Mouse (Mus musculus): ENCODE results near the gene Lrrc29. TPM values are rescaled to one million over a fixed set of nuclear protein-coding genes. Genes with fewer than 3 reads are reported as not detected.
"Not testable (repeated sequence)": the region's sequence is repeated elsewhere in the genome, so short reads cannot be mapped to it uniquely, and the experiment has no call there.

Lrrc29 gene
- polyA plus RNA-seq, 1 experiment from 2014 or later = 0.94 TPM

GRCm38 (mm10) chr8:105297511-105298192, 28.4 kb downstream of the Lrrc29 start, which contains the start of gene E2f4:
TSS of gene E2f4 (plus strand) at chr8:105297663.
- H3K4me2 ChIP-seq (ENCODE audit: low read length) = peak within 1 kb of the TSS; percentile 85
- H3K4me3 ChIP-seq (ENCODE audit: low read length) = peak within 1 kb of the TSS; percentile 96
- peak; percentile 90 for ATAC-seq
- no peaks in the 10 kb centered on the region for H3K9me3 ChIP-seq (ENCODE audit: control insufficient read depth, low read length)
- WGBS = under 1% methylated on average over 52 of the region's 58 CpGs
- peaks cover 13% of the 10 kb centered on the region for H3K4me1 ChIP-seq (ENCODE audit: control insufficient read depth, insufficient read depth, low read depth, low read length)
- H3K9ac ChIP-seq (ENCODE audit: low read depth, low read length) = peak within 1 kb of the TSS; percentile 94
- peaks cover 25% of the 10 kb centered on the region for H3K36me3 ChIP-seq (ENCODE audit: control insufficient read depth, insufficient read depth, low read length)
- peak within 1 kb of the TSS; percentile 78 for H3K27ac ChIP-seq (ENCODE audit: low read depth, low read length)
- no peaks in the 10 kb centered on the region for H3K27me3 ChIP-seq (replicated peaks; ENCODE audit: control insufficient read depth, insufficient read depth, low read length)

- Histone ChIP-seq H3K36me3 (ENCODE audit: control insufficient read depth, insufficient read depth, low read length) (peaks cover 12% of the 10 kb centered on the region), H3K27me3 (replicated peaks; ENCODE audit: control insufficient read depth, insufficient read depth, low read length) (no peaks in the 10 kb centered on the region), H3K9ac (ENCODE audit: low read depth, low read length) (peak within 1 kb of the TSS; percentile 94; the same call in 1 of the 2 replicates), H3K4me1 (ENCODE audit: control insufficient read depth, insufficient read depth, low read depth, low read length) (peaks cover 14% of the 10 kb centered on the region), H3K27ac (ENCODE audit: low read depth, low read length) (no peak within 1 kb of the TSS), H3K4me2 (ENCODE audit: low read length) (peak within 1 kb of the TSS; percentile 85), H3K4me3 (ENCODE audit: low read length) (peak within 1 kb of the TSS; percentile 96; the same call in 1 of the 2 replicates), H3K9me3 (ENCODE audit: control insufficient read depth, low read length) (no peaks in the 10 kb centered on the region)
- ATAC-seq = no peak
- 68% methylated on average over 11 of the region's 11 CpGs for WGBS
Measured at GRCm38 (mm10) chr8:105295895-105296573, 30.0 kb downstream of the Lrrc29 start, which contains the start of gene Exoc3l. TSS of gene Exoc3l (minus strand) at chr8:105296101.

- Histone ChIP-seq H3K9me3 (ENCODE audit: control insufficient read depth, low read length) (no peaks in the 10 kb centered on the region), H3K9ac (ENCODE audit: low read depth, low read length) (no peak overlapping the region), H3K4me1 (ENCODE audit: control insufficient read depth, insufficient read depth, low read depth, low read length) (peaks cover 22% of the 10 kb centered on the region), H3K4me2 (ENCODE audit: low read length) (no peak overlapping the region), H3K36me3 (ENCODE audit: control insufficient read depth, insufficient read depth, low read length) (peaks cover 7% of the 10 kb centered on the region; the same call in 1 of the 2 replicates), H3K27ac (ENCODE audit: low read depth, low read length) (no peak overlapping the region), H3K27me3 (replicated peaks; ENCODE audit: control insufficient read depth, insufficient read depth, low read length) (no peaks in the 10 kb centered on the region), H3K4me3 (ENCODE audit: low read length) (no peak overlapping the region)
- ATAC-seq = no peak
- 71% methylated on average over 11 of the region's 11 CpGs for WGBS
Measured at GRCm38 (mm10) chr8:105295256-105295655, 30.8 kb downstream of the Lrrc29 start.

GRCm38 (mm10) chr8:105294776-105295175, 31.3 kb downstream of the Lrrc29 start:
- ATAC-seq = no peak
- Histone ChIP-seq H3K4me1 (ENCODE audit: control insufficient read depth, insufficient read depth, low read depth, low read length) (peaks cover 26% of the 10 kb centered on the region), H3K36me3 (ENCODE audit: control insufficient read depth, insufficient read depth, low read length) (0 out of 2 replicates have a peak, but pooled peaks cover 3% of the 10 kb centered on the region), H3K9me3 (ENCODE audit: control insufficient read depth, low read length) (no peaks in the 10 kb centered on the region), H3K4me3 (ENCODE audit: low read length) (no peak overlapping the region), H3K27ac (ENCODE audit: low read depth, low read length) (no peak overlapping the region), H3K4me2 (ENCODE audit: low read length) (no peak overlapping the region), H3K27me3 (replicated peaks; ENCODE audit: control insufficient read depth, insufficient read depth, low read length) (no peaks in the 10 kb centered on the region), H3K9ac (ENCODE audit: low read depth, low read length) (no peak overlapping the region)
- 74% methylated on average over 9 of the region's 9 CpGs for WGBS

- Histone ChIP-seq H3K4me2 (ENCODE audit: low read length) (no peak overlapping the region), H3K36me3 (ENCODE audit: control insufficient read depth, insufficient read depth, low read length) (no peaks in the 10 kb centered on the region), H3K4me1 (ENCODE audit: control insufficient read depth, insufficient read depth, low read depth, low read length) (peaks cover 20% of the 10 kb centered on the region), H3K9me3 (ENCODE audit: control insufficient read depth, low read length) (no peaks in the 10 kb centered on the region), H3K4me3 (ENCODE audit: low read length) (no peak overlapping the region), H3K27ac (ENCODE audit: low read depth, low read length) (no peak overlapping the region), H3K9ac (ENCODE audit: low read depth, low read length) (no peak overlapping the region), H3K27me3 (replicated peaks; ENCODE audit: control insufficient read depth, insufficient read depth, low read length) (no peaks in the 10 kb centered on the region)
- ATAC-seq = no peak
- WGBS = 59% methylated on average over 18 of the region's 19 CpGs
Measured at GRCm38 (mm10) chr8:105293405-105293804, 32.7 kb downstream of the Lrrc29 start.

- H3K36me3 ChIP-seq (ENCODE audit: control insufficient read depth, insufficient read depth, low read length) = no peaks in the 10 kb centered on the region
- no peak overlapping the region for H3K4me2 ChIP-seq (ENCODE audit: low read length)
- H3K27ac ChIP-seq (ENCODE audit: low read depth, low read length) = no peak overlapping the region
- 81% methylated on average over 7 of the region's 7 CpGs for WGBS
- H3K9me3 ChIP-seq (ENCODE audit: control insufficient read depth, low read length) = no peaks in the 10 kb centered on the region
- H3K4me1 ChIP-seq (ENCODE audit: control insufficient read depth, insufficient read depth, low read depth, low read length) = peaks cover 18% of the 10 kb centered on the region
- no peak overlapping the region for H3K9ac ChIP-seq (ENCODE audit: low read depth, low read length)
- no peak for ATAC-seq
- no peaks in the 10 kb centered on the region for H3K27me3 ChIP-seq (replicated peaks; ENCODE audit: control insufficient read depth, insufficient read depth, low read length)
- H3K4me3 ChIP-seq (ENCODE audit: low read length) = no peak overlapping the region
Measured at GRCm38 (mm10) chr8:105292471-105292870, 33.6 kb downstream of the Lrrc29 start.

- H3K9me3 ChIP-seq (ENCODE audit: control insufficient read depth, low read length); H3K36me3 ChIP-seq (ENCODE audit: control insufficient read depth, insufficient read depth, low read length); ATAC-seq; H3K27me3 ChIP-seq (replicated peaks; ENCODE audit: control insufficient read depth, insufficient read depth, low read length); H3K4me3 ChIP-seq (ENCODE audit: low read length); H3K9ac ChIP-seq (ENCODE audit: low read depth, low read length); H3K27ac ChIP-seq (ENCODE audit: low read depth, low read length); H3K4me2 ChIP-seq (ENCODE audit: low read length): not testable (repeated sequence)
- peaks cover 22% of the 10 kb centered on the region for H3K4me1 ChIP-seq (ENCODE audit: control insufficient read depth, insufficient read depth, low read depth, low read length)
- 73% methylated on average over 3 of the region's 3 CpGs for WGBS
Measured at GRCm38 (mm10) chr8:105291802-105292201, 34.3 kb downstream of the Lrrc29 start.

- ATAC-seq; H3K9me3 ChIP-seq (ENCODE audit: control insufficient read depth, low read length); H3K27me3 ChIP-seq (replicated peaks; ENCODE audit: control insufficient read depth, insufficient read depth, low read length); H3K27ac ChIP-seq (ENCODE audit: low read depth, low read length); H3K36me3 ChIP-seq (ENCODE audit: control insufficient read depth, insufficient read depth, low read length); H3K4me3 ChIP-seq (ENCODE audit: low read length); H3K4me2 ChIP-seq (ENCODE audit: low read length); H3K9ac ChIP-seq (ENCODE audit: low read depth, low read length): not testable (repeated sequence)
- peaks cover 26% of the 10 kb centered on the region for H3K4me1 ChIP-seq (ENCODE audit: control insufficient read depth, insufficient read depth, low read depth, low read length)
- WGBS = 89% methylated on average over 8 of the region's 8 CpGs
Measured at GRCm38 (mm10) chr8:105291364-105291763, 34.7 kb downstream of the Lrrc29 start.

- peak overlapping the region; percentile 74 for H3K4me2 ChIP-seq (ENCODE audit: low read length)
- 6% methylated on average over 31 of the region's 31 CpGs for WGBS
Measured at GRCm38 (mm10) chr8:105290554-105291314, 35.3 kb downstream of the Lrrc29 start.

More at GRCm38 (mm10) chr8:105290554-105291314, 35.3 kb downstream of the Lrrc29 start:
- Histone ChIP-seq H3K9ac (ENCODE audit: low read depth, low read length) (peak overlapping the region; percentile 39; the same call in 1 of the 2 replicates), H3K4me3 (ENCODE audit: low read length) (peak overlapping the region; percentile 49), H3K27me3 (replicated peaks; ENCODE audit: control insufficient read depth, insufficient read depth, low read length) (no peaks in the 10 kb centered on the region), H3K9me3 (ENCODE audit: control insufficient read depth, low read length) (no peaks in the 10 kb centered on the region), H3K27ac (ENCODE audit: low read depth, low read length) (no peak overlapping the region), H3K4me1 (ENCODE audit: control insufficient read depth, insufficient read depth, low read depth, low read length) (peaks cover 32% of the 10 kb centered on the region), H3K36me3 (ENCODE audit: control insufficient read depth, insufficient read depth, low read length) (no peaks in the 10 kb centered on the region)
- ATAC-seq = no peak
